Mouse (Mus musculus) limb, embryonic 10.5 days (tissue): Measurements from ENCODE around the gene Rufy4. TPM values are rescaled to one million over a fixed set of nuclear protein-coding genes. Genes with fewer than 3 reads are reported as not detected.
A peak's percentile ranks its signal among the peaks of the same experiment; 100 is the strongest.

Experiments
- DNase-seq: peaks from one replicate; pipeline ENCODE4 v3.0.0-alpha.2; 2017; ENCODE audit warnings: low spot score
- H3K27ac ChIP-seq: fragments of 300-500 bp; sonication (generic); 2 replicates; pipeline ENCODE4 v1.5.1; 2016; ENCODE audit warnings: mild to moderate bottlenecking
- H3K27me3 ChIP-seq: fragments of 300-500 bp; sonication (generic); 2 replicates; pipeline ENCODE4 v1.6.1; 2016; ENCODE audit warnings: low read depth, mild to moderate bottlenecking; ENCODE audit not compliant: poor library complexity, severe bottlenecking
- H3K36me3 ChIP-seq: fragments of 300-500 bp; sonication (generic); 2 replicates; pipeline ENCODE4 v1.6.1; 2016; ENCODE audit warnings: mild to moderate bottlenecking, moderate library complexity
- H3K4me1 ChIP-seq: fragments of 300-500 bp; sonication (generic); 2 replicates; pipeline ENCODE4 v1.6.1; 2016
- H3K4me3 ChIP-seq: fragments of 300-500 bp; sonication (generic); 2 replicates; pipeline ENCODE4 v1.5.1; 2016; ENCODE audit warnings: mild to moderate bottlenecking, moderate library complexity
- H3K9me3 ChIP-seq: fragments of 300-500 bp; sonication (generic); replicated peaks from 2 replicates; pipeline ENCODE4 v1.6.1; 2016; ENCODE audit warnings: mild to moderate bottlenecking
- WGBS: fragments of 180-500 bp; shearing (Covaris S2); methylation state at CpG from one replicate; pipeline ENCODE4 v1.1.7; 2016; 5-methylcytosine and 5-hydroxymethylcytosine counted together
- polyA plus RNA-seq: library from polyadenylated mRNA; unstranded; fragments of >200 nt; fragmentation: Nextera tagmentation; extraction: Ambion mirVana; gene quantifications from 2 replicates; pipeline ENCODE4 v1.2.1, GENCODE M21; 2016

Rufy4 gene
- polyA plus RNA-seq, 1 experiment from 2014 or later, result 0.08 TPM

- Histone ChIP-seq H3K27me3 (peaks cover 27% of the 10 kb centered on the region), H3K4me3 (peak overlapping the region; percentile 64; the same call in 1 of the 2 replicates), H3K36me3 (0 out of 2 replicates have a peak, but pooled peaks cover 7% of the 10 kb centered on the region), H3K27ac (peak overlapping the region; percentile 95), H3K9me3 (no peaks in the 10 kb centered on the region), H3K4me1 (peaks cover 94% of the 10 kb centered on the region)
- DNase-seq, result no peak
- WGBS, result 34% methylated on average over 10 of the region's 10 CpGs
These were observed 33.1 kb upstream of the Rufy4 start for GRCm38 (mm10) chr1:74092242-74092641.

- Histone ChIP-seq H3K4me1 (peaks cover 95% of the 10 kb centered on the region), H3K4me3 (no peak overlapping the region), H3K27ac (peak overlapping the region; percentile 95), H3K27me3 (peaks cover 31% of the 10 kb centered on the region), H3K36me3 (no peaks in the 10 kb centered on the region), H3K9me3 (no peaks in the 10 kb centered on the region)
- WGBS, result 79% methylated on average over 5 of the region's 5 CpGs
- no peak for DNase-seq
These were observed 31.9 kb upstream of the Rufy4 start for GRCm38 (mm10) chr1:74093447-74093846.

GRCm38 (mm10) chr1:74094497-74095270, 30.7 kb upstream of the Rufy4 start:
- 44% methylated on average over 7 of the region's 7 CpGs for WGBS
- DNase-seq, result no peak
- peaks cover 95% of the 10 kb centered on the region for H3K4me1 ChIP-seq
- H3K36me3 ChIP-seq, result no peaks in the 10 kb centered on the region
- H3K4me3 ChIP-seq, result no peak overlapping the region
- peak overlapping the region; percentile 80 for H3K27ac ChIP-seq
- no peaks in the 10 kb centered on the region for H3K9me3 ChIP-seq
- peaks cover 35% of the 10 kb centered on the region for H3K27me3 ChIP-seq

GRCm38 (mm10) chr1:74095296-74095695, 30.0 kb upstream of the Rufy4 start:
- Histone ChIP-seq H3K4me3 (no peak overlapping the region), H3K27ac (0 out of 2 replicates have a peak overlapping the region, but pooled peaks have one; percentile 46), H3K4me1 (peaks cover 95% of the 10 kb centered on the region), H3K27me3 (peaks cover 36% of the 10 kb centered on the region), H3K36me3 (no peaks in the 10 kb centered on the region), H3K9me3 (no peaks in the 10 kb centered on the region)
- 44% methylated on average over 6 of the region's 6 CpGs for WGBS
- no peak for DNase-seq

- no peak for DNase-seq
- H3K27me3 ChIP-seq, result peaks cover 40% of the 10 kb centered on the region
These were observed 29.6 kb upstream of the Rufy4 start for GRCm38 (mm10) chr1:74095728-74096127.

GRCm38 (mm10) chr1:74098004-74099000, 27.0 kb upstream of the Rufy4 start:
- peak; percentile 81 for DNase-seq
- Histone ChIP-seq H3K9me3 (no peaks in the 10 kb centered on the region), H3K4me3 (peak overlapping the region; percentile 68), H3K4me1 (peaks cover 85% of the 10 kb centered on the region), H3K27me3 (peaks cover 48% of the 10 kb centered on the region), H3K27ac (peak overlapping the region; percentile 91), H3K36me3 (no peaks in the 10 kb centered on the region)
- WGBS, result under 1% methylated on average over 58 of the region's 58 CpGs

More at GRCm38 (mm10) chr1:74095728-74096127, 29.6 kb upstream of the Rufy4 start:
- Histone ChIP-seq H3K27ac (peak overlapping the region; percentile 64), H3K36me3 (no peaks in the 10 kb centered on the region), H3K4me1 (peaks cover 92% of the 10 kb centered on the region), H3K9me3 (no peaks in the 10 kb centered on the region), H3K4me3 (no peak overlapping the region)
- 45% methylated on average over 3 of the region's 3 CpGs for WGBS

- H3K4me3 ChIP-seq, result peak overlapping the region; percentile 68
- WGBS, result 1% methylated on average over 14 of the region's 14 CpGs
- peaks cover 48% of the 10 kb centered on the region for H3K27me3 ChIP-seq
- H3K27ac ChIP-seq, result peak overlapping the region; percentile 91
- no peaks in the 10 kb centered on the region for H3K36me3 ChIP-seq
- no peaks in the 10 kb centered on the region for H3K9me3 ChIP-seq
- peak; percentile 68 for DNase-seq
- H3K4me1 ChIP-seq, result peaks cover 88% of the 10 kb centered on the region
These were observed 26.3 kb upstream of the Rufy4 start for GRCm38 (mm10) chr1:74099001-74099435.

GRCm38 (mm10) chr1:74103654-74104353, 21.5 kb upstream of the Rufy4 start:
- Histone ChIP-seq H3K4me3 (no peak overlapping the region), H3K36me3 (no peaks in the 10 kb centered on the region), H3K27me3 (peaks cover 17% of the 10 kb centered on the region; the same call in 1 of the 2 replicates), H3K4me1 (peaks cover 71% of the 10 kb centered on the region), H3K27ac (peak overlapping the region; percentile 80), H3K9me3 (no peaks in the 10 kb centered on the region)
- no peak for DNase-seq
- WGBS, result 13% methylated on average over 6 of the region's 6 CpGs

GRCm38 (mm10) chr1:74105660-74106059, 19.7 kb upstream of the Rufy4 start:
- Histone ChIP-seq H3K27ac (peak overlapping the region; percentile 4; the same call in 1 of the 2 replicates), H3K9me3 (no peaks in the 10 kb centered on the region), H3K4me1 (peaks cover 61% of the 10 kb centered on the region), H3K36me3 (no peaks in the 10 kb centered on the region), H3K4me3 (no peak overlapping the region), H3K27me3 (peaks cover 20% of the 10 kb centered on the region)
- DNase-seq, result no peak
- WGBS, result 90% methylated on average over 4 of the region's 4 CpGs

GRCm38 (mm10) chr1:74106214-74106613, 19.1 kb upstream of the Rufy4 start:
- DNase-seq, result no peak
- peaks cover 22% of the 10 kb centered on the region; the same call in 1 of the 2 replicates for H3K27me3 ChIP-seq
- no peak overlapping the region for H3K4me3 ChIP-seq
- 72% methylated on average over 6 of the region's 6 CpGs for WGBS
- peaks cover 64% of the 10 kb centered on the region for H3K4me1 ChIP-seq
- H3K36me3 ChIP-seq, result no peaks in the 10 kb centered on the region
- peak overlapping the region; percentile 59 for H3K27ac ChIP-seq
- H3K9me3 ChIP-seq, result no peaks in the 10 kb centered on the region

- H3K4me3 ChIP-seq, result no peak overlapping the region
- WGBS, result 86% methylated on average over 4 of the region's 5 CpGs
- H3K27me3 ChIP-seq, result peaks cover 18% of the 10 kb centered on the region; the same call in 1 of the 2 replicates
- H3K36me3 ChIP-seq, result no peaks in the 10 kb centered on the region
- no peaks in the 10 kb centered on the region for H3K9me3 ChIP-seq
- peak overlapping the region; percentile 46 for H3K27ac ChIP-seq
- H3K4me1 ChIP-seq, result peaks cover 69% of the 10 kb centered on the region
- no peak for DNase-seq
These were observed 17.3 kb upstream of the Rufy4 start for GRCm38 (mm10) chr1:74107931-74108618.
